Mouse (Mus musculus) intestine, embryonic 15.5 days (tissue): ENCODE data around the gene Ptprk. TPM values are rescaled to one million over a fixed set of nuclear protein-coding genes. Genes with fewer than 3 reads are reported as not detected.

Experiments
- ATAC-seq: fragments of 200-750 bp; cut with Nextera tagmentation; 2 replicates; pipeline ENCODE4 v1.8.0; 2017; ENCODE audit warnings: moderate TSS enrichment, moderate library complexity
- H3K27ac ChIP-seq: fragments of 300-500 bp; sonication (generic); 2 replicates; pipeline ENCODE4 v1.5.1; 2015; ENCODE audit warnings: mild to moderate bottlenecking, inconsistent platforms
- H3K27me3 ChIP-seq: fragments of 300-500 bp; sonication (generic); replicated peaks from 2 replicates; pipeline ENCODE4 v1.6.1; 2015; ENCODE audit warnings: inconsistent platforms
- H3K36me3 ChIP-seq: fragments of 300-500 bp; sonication (generic); 2 replicates; pipeline ENCODE4 v1.6.1; 2015; ENCODE audit warnings: inconsistent platforms
- H3K4me1 ChIP-seq: fragments of 300-500 bp; sonication (generic); replicated peaks from 2 replicates; pipeline ENCODE4 v1.6.1; 2015; ENCODE audit warnings: inconsistent platforms
- H3K4me2 ChIP-seq: fragments of 300-500 bp; sonication (generic); replicated peaks from 2 replicates; pipeline ENCODE4 v1.6.1; 2015; ENCODE audit warnings: mild to moderate bottlenecking, inconsistent platforms
- H3K4me3 ChIP-seq: fragments of 300-500 bp; sonication (generic); replicated peaks from 2 replicates; pipeline ENCODE4 v1.5.1; 2015; ENCODE audit warnings: inconsistent platforms
- H3K9ac ChIP-seq: fragments of 300-500 bp; sonication (generic); 2 replicates; pipeline ENCODE4 v1.6.1; 2015; ENCODE audit warnings: inconsistent platforms
- H3K9me3 ChIP-seq: fragments of 300-500 bp; sonication (generic); 2 replicates; pipeline ENCODE4 v1.6.1; 2016; ENCODE audit warnings: inconsistent platforms
- WGBS: fragments of 180-500 bp; shearing (Covaris S2); methylation state at CpG from one replicate; pipeline ENCODE4 v1.1.7; 2015; 5-methylcytosine and 5-hydroxymethylcytosine counted together
- polyA plus RNA-seq: library from polyadenylated mRNA; unstranded; fragments of >200 nt; fragmentation: Nextera tagmentation; extraction: Ambion mirVana; gene quantifications from 2 replicates; pipeline ENCODE4 v1.2.1, GENCODE M21; 2015

The Ptprk gene
- polyA plus RNA-seq = 35.6 and 41.4 TPM in 2 replicates

- no peaks in the 10 kb centered on the region for H3K9me3 ChIP-seq
- H3K27me3 ChIP-seq = no peaks in the 10 kb centered on the region
- H3K4me1 ChIP-seq = 0 out of 2 replicates have a peak, but pooled peaks cover 5% of the 10 kb centered on the region
- H3K4me3 ChIP-seq = peak within 1 kb of the TSS; percentile 56
- peak within 1 kb of the TSS; percentile 87 for H3K27ac ChIP-seq
- H3K9ac ChIP-seq = peak within 1 kb of the TSS; percentile 68
- H3K36me3 ChIP-seq = no peaks in the 10 kb centered on the region
- under 1% methylated on average over 72 of the region's 77 CpGs for WGBS
- peak within 1 kb of the TSS; percentile 71 for H3K4me2 ChIP-seq
- peak; percentile 97 for ATAC-seq
Observed at GRCm38 (mm10) chr10:28074653-28075451, at the start of gene Ptprk. Ptprk (plus strand) TSS chr10:28074820.

GRCm38 (mm10) chr10:28027791-28028190 lies 46.8 kb upstream of the Ptprk start:
- no peaks in the 10 kb centered on the region for H3K9me3 ChIP-seq
- H3K36me3 ChIP-seq = no peaks in the 10 kb centered on the region
- no peaks in the 10 kb centered on the region for H3K27me3 ChIP-seq
- H3K4me3 ChIP-seq = no peak overlapping the region
- H3K27ac ChIP-seq = no peak overlapping the region
- no peak overlapping the region for H3K4me2 ChIP-seq
- ATAC-seq = no peak
- WGBS = 77% methylated on average over 2 of the region's 2 CpGs
- no peak overlapping the region for H3K9ac ChIP-seq
- H3K4me1 ChIP-seq = no peaks in the 10 kb centered on the region

DNA sequence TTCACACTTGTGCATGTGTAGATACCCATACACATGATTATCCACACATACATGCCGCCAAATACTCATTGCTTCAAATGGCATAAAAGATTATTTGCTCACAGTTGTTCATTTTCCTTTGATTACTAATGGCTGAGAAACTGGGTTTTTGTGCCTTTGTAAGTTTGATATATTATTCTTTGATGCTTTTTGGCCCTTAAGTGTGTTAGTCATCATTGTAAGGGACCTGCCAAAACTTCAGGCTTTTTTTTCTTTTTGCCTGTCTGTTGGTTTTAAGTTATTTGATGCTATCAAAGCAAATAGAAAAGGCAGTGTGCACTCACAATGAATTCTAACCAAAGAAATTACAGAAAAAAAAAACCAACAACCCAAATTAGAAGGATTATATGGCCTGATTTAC lies 38.2 kb upstream of the Ptprk start:
- Histone ChIP-seq H3K4me1 (no peaks in the 10 kb centered on the region), H3K36me3 (no peaks in the 10 kb centered on the region), H3K4me2 (no peak overlapping the region), H3K27ac (no peak overlapping the region), H3K27me3 (no peaks in the 10 kb centered on the region), H3K4me3 (no peak overlapping the region), H3K9me3 (no peaks in the 10 kb centered on the region), H3K9ac (no peak overlapping the region)
- 96% methylated on average over 1 of the region's 1 CpGs for WGBS
- no peak for ATAC-seq

GRCm38 (mm10) chr10:28054764-28055163 lies 19.9 kb upstream of the Ptprk start:
- WGBS = 68% methylated on average over 4 of the region's 4 CpGs
- no peaks in the 10 kb centered on the region for H3K9me3 ChIP-seq
- H3K4me1 ChIP-seq = no peaks in the 10 kb centered on the region
- H3K27me3 ChIP-seq = no peaks in the 10 kb centered on the region
- H3K4me2 ChIP-seq = no peak overlapping the region
- ATAC-seq = no peak
- H3K9ac ChIP-seq = no peak overlapping the region
- H3K27ac ChIP-seq = no peak overlapping the region
- H3K4me3 ChIP-seq = no peak overlapping the region
- no peaks in the 10 kb centered on the region for H3K36me3 ChIP-seq

DNA sequence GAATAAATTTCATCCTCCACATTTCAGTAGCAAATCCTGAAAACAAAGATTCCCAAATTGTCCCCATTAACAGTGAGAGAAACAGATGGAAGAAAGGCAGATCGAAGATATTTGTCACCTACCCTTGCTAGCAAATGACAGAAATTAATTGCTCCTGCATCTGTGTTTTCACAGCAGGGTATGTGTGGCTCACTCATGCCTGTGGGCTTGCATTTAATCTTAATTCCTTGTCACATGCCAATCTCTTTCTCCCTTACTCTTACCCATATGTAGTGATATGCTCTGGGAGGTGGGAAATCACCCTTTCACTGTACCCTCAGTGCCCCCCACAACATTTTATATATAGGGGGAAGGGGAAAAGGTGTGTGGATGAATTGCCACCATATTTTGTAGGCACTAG lies 15.4 kb upstream of the Ptprk start:
- Histone ChIP-seq H3K4me1 (no peaks in the 10 kb centered on the region), H3K4me2 (no peak overlapping the region), H3K4me3 (no peak overlapping the region), H3K9me3 (no peaks in the 10 kb centered on the region), H3K27ac (no peak overlapping the region), H3K27me3 (no peaks in the 10 kb centered on the region), H3K36me3 (no peaks in the 10 kb centered on the region), H3K9ac (no peak overlapping the region)
- 87% methylated on average over 1 of the region's 1 CpGs for WGBS
- ATAC-seq = no peak

DNA sequence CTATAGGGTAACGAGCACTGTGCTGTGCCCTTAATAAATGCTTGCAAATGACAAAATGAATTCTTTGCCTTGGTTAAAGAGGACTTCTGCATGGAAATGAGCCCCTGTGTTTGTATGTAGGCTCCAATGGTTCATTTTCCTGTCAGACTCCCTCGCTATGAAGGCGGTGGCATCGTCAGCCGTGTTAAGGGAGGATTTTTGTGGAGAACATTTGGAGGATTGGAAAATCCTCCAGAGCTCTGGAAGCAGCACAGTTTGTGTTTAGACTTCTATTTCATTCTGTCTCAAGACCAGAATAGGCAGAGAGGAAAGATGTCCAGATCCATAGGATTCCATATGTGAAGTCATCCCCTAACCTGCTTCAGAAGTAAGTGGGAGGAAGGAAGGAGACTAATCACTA lies 6.6 kb upstream of the Ptprk start:
- Histone ChIP-seq H3K36me3 (no peaks in the 10 kb centered on the region), H3K4me1 (no peaks in the 10 kb centered on the region), H3K4me2 (no peak overlapping the region), H3K27ac (no peak overlapping the region), H3K4me3 (no peak overlapping the region), H3K27me3 (no peaks in the 10 kb centered on the region), H3K9ac (no peak overlapping the region), H3K9me3 (no peaks in the 10 kb centered on the region)
- WGBS = 81% methylated on average over 5 of the region's 5 CpGs
- ATAC-seq = no peak

- no peaks in the 10 kb centered on the region for H3K9me3 ChIP-seq
- H3K27ac ChIP-seq = peak overlapping the region; percentile 87
- peak overlapping the region; percentile 68 for H3K9ac ChIP-seq
- no peaks in the 10 kb centered on the region for H3K36me3 ChIP-seq
- ATAC-seq = peak; percentile 72
- 0 out of 2 replicates have a peak, but pooled peaks cover 5% of the 10 kb centered on the region for H3K4me1 ChIP-seq
- WGBS = under 1% methylated on average over 26 of the region's 26 CpGs
- H3K4me2 ChIP-seq = peak overlapping the region; percentile 71
- no peaks in the 10 kb centered on the region for H3K27me3 ChIP-seq
- H3K4me3 ChIP-seq = peak overlapping the region; percentile 56
Observed at GRCm38 (mm10) chr10:28073991-28074652, 498 bp upstream of the Ptprk start.

- H3K4me1 ChIP-seq = 0 out of 2 replicates have a peak, but pooled peaks cover 5% of the 10 kb centered on the region
- ATAC-seq = peak; percentile 63
- WGBS = 0% methylated on average over 22 of the region's 22 CpGs
- H3K27me3 ChIP-seq = no peaks in the 10 kb centered on the region
- no peaks in the 10 kb centered on the region for H3K36me3 ChIP-seq
- no peaks in the 10 kb centered on the region for H3K9me3 ChIP-seq
- H3K27ac ChIP-seq = peak overlapping the region; percentile 87
- peak overlapping the region; percentile 71 for H3K4me2 ChIP-seq
- peak overlapping the region; percentile 56 for H3K4me3 ChIP-seq
- peak overlapping the region; percentile 68 for H3K9ac ChIP-seq
Observed at GRCm38 (mm10) chr10:28075491-28076035, 943 bp downstream of the Ptprk start.

DNA sequence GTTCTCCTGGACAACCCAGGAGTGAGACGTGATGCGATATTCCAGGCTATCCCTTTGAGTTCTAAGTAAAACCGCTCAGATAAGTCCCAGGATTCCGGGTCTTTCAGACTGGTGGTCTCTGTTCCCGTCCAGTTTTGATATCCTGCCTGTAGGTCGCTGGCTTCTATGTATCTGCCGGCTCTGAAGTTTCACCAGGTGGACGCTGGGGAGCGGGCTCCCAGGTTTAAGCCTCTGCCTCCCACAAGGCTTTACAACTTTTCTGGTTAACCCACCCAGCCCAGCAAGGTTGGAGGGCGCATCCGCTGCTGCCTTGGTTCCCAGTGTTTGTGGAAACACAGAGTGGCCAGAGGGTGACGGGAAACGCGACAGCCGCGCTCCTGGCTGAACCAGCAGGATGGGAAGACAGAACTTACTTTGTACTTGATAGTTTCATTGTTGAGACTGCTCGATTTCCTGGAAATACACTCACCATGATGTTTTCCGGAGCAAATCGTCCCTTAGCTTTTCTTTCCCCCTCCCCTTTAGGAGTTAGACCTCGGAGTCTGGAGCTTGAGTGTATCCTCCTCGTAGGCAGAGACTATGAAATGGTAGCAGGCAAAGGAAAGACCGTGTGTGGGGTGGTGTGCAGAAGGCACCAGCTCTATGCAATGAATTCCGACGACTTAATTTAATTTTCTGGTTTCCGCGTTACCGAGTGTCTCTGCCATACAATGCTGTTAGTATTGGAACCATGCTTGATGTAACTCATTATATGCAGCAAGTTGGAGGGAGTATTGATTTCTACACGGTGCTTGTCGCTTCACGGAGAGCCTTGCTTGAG lies 1.6 kb downstream of the Ptprk start:
- H3K27ac ChIP-seq = peak overlapping the region; percentile 87
- H3K4me1 ChIP-seq = 0 out of 2 replicates have a peak, but pooled peaks cover 5% of the 10 kb centered on the region
- WGBS = 2% methylated on average over 30 of the region's 30 CpGs
- H3K4me3 ChIP-seq = peak overlapping the region; percentile 56
- H3K36me3 ChIP-seq = no peaks in the 10 kb centered on the region
- peak overlapping the region; percentile 71 for H3K4me2 ChIP-seq
- ATAC-seq = peak; percentile 41
- H3K9ac ChIP-seq = peak overlapping the region; percentile 68
- H3K9me3 ChIP-seq = no peaks in the 10 kb centered on the region
- no peaks in the 10 kb centered on the region for H3K27me3 ChIP-seq

- H3K36me3 ChIP-seq = no peaks in the 10 kb centered on the region
- H3K9ac ChIP-seq = no peak overlapping the region
- H3K4me1 ChIP-seq = 0 out of 2 replicates have a peak, but pooled peaks cover 5% of the 10 kb centered on the region
- 85% methylated on average over 1 of the region's 1 CpGs for WGBS
- no peaks in the 10 kb centered on the region for H3K27me3 ChIP-seq
- H3K4me2 ChIP-seq = no peak overlapping the region
- no peaks in the 10 kb centered on the region for H3K9me3 ChIP-seq
- no peak overlapping the region for H3K27ac ChIP-seq
- no peak for ATAC-seq
- no peak overlapping the region for H3K4me3 ChIP-seq
Observed at GRCm38 (mm10) chr10:28078270-28078669, 3.6 kb downstream of the Ptprk start.

- Histone ChIP-seq H3K4me2 (no peak overlapping the region), H3K4me3 (no peak overlapping the region), H3K4me1 (0 out of 2 replicates have a peak, but pooled peaks cover 7% of the 10 kb centered on the region), H3K36me3 (no peaks in the 10 kb centered on the region), H3K9ac (no peak overlapping the region), H3K9me3 (no peaks in the 10 kb centered on the region), H3K27me3 (no peaks in the 10 kb centered on the region), H3K27ac (no peak overlapping the region)
- WGBS = 92% methylated on average over 2 of the region's 2 CpGs
- no peak for ATAC-seq
Observed at GRCm38 (mm10) chr10:28081221-28081620, 6.6 kb downstream of the Ptprk start.

- Histone ChIP-seq H3K4me3 (no peak overlapping the region), H3K36me3 (no peaks in the 10 kb centered on the region), H3K9me3 (no peaks in the 10 kb centered on the region), H3K4me1 (peaks cover 12% of the 10 kb centered on the region), H3K9ac (no peak overlapping the region), H3K27ac (no peak overlapping the region), H3K27me3 (no peaks in the 10 kb centered on the region), H3K4me2 (no peak overlapping the region)
- 73% methylated on average over 2 of the region's 2 CpGs for WGBS
- peak; percentile 47; the same call in 1 of the 2 replicates for ATAC-seq
Observed at GRCm38 (mm10) chr10:28083183-28083582, 8.6 kb downstream of the Ptprk start.
